Comparison of ENCODE assay signal across 9 mouse cellular contexts in genomic region chr2:167541324-167541723, GRCm38 (mm10). TPM values are rescaled to one million over a fixed set of nuclear protein-coding genes. Genes with fewer than 3 reads are reported as not detected.
DNase-seq lines count a peak whose midpoint lies in the region; ATAC-seq and TF ChIP-seq lines count a peak whose summit lies in the region.
"Had no signal": no experiment of that assay in that cellular context is flagged by ENCODE, and none has a peak within 500 bp of the region (broad histone marks: within the 10 kb centered on the region; RNA-seq: fewer than 3 reads in every experiment).

No protein-coding gene starts in this region.

- H3K4me2 ChIP-seq in forebrain, embryonic 13.5 days = 0 out of 2 replicates have a peak overlapping the region, but pooled peaks have one; percentile 3
- H3K4me2 ChIP-seq in forebrain, postnatal 0 days (ENCODE audit: low read depth) = no peak overlapping the region
- H3K4me2 ChIP-seq in lung, embryonic 14.5 days = peak overlapping the region; percentile 81
- peak overlapping the region; percentile 97 for H3K4me2 ChIP-seq in intestine, embryonic 15.5 days (replicated peaks)
- peak overlapping the region; percentile 83 for H3K4me2 ChIP-seq in neural tube, embryonic 15.5 days

- no peak for ATAC-seq in forebrain, embryonic 13.5 days
- no peak for ATAC-seq in forebrain, postnatal 0 days
- ATAC-seq in lung, embryonic 14.5 days (ENCODE audit: insufficient read depth) = no peak
- no peak for ATAC-seq in intestine, embryonic 15.5 days
- ATAC-seq in neural tube, embryonic 15.5 days (ENCODE audit: low FRiP score) = no peak

- H3K36me3 ChIP-seq in forebrain, embryonic 13.5 days (ENCODE audit: poor library complexity, severe bottlenecking) = no peaks in the 10 kb centered on the region
- H3K36me3 ChIP-seq in forebrain, postnatal 0 days (ENCODE audit: insufficient read depth) = no peaks in the 10 kb centered on the region
- peaks cover 54% of the 10 kb centered on the region for H3K36me3 ChIP-seq in lung, embryonic 14.5 days (ENCODE audit: insufficient read depth)
- H3K36me3 ChIP-seq in intestine, embryonic 15.5 days = no peaks in the 10 kb centered on the region
- H3K36me3 ChIP-seq in neural tube, embryonic 15.5 days = no peaks in the 10 kb centered on the region

- no peak for TF ChIP-seq CTCF in forebrain, postnatal 0 days (IDR thresholded peaks at IDR 0.05; ENCODE audit: low read depth)
- no peak for TF ChIP-seq CTCF in lung, embryonic 14.5 days (IDR thresholded peaks at IDR 0.05; ENCODE audit: low read depth)

- no peaks in the 10 kb centered on the region for H3K9me3 ChIP-seq in forebrain, embryonic 13.5 days (replicated peaks)
- no peaks in the 10 kb centered on the region for H3K9me3 ChIP-seq in forebrain, postnatal 0 days (ENCODE audit: low read length)
- H3K9me3 ChIP-seq in lung, embryonic 14.5 days (ENCODE audit: low read depth, low read length) = no peaks in the 10 kb centered on the region
- H3K9me3 ChIP-seq in intestine, embryonic 15.5 days = no peaks in the 10 kb centered on the region
- H3K9me3 ChIP-seq in neural tube, embryonic 15.5 days (replicated peaks) = no peaks in the 10 kb centered on the region

- no peak for DNase-seq in forebrain, postnatal 0 days
- peak; percentile 53 for DNase-seq in lung, embryonic 14.5 days
- DNase-seq in lung, postnatal 14 days = no peak
- no peak for DNase-seq in left cerebral cortex, postnatal 10 days (ENCODE audit: extremely low spot score in 1 of 2, low spot score in 2 of 2)
- no peak for DNase-seq in layer of hippocampus, adult 9-10 months (ENCODE audit: low spot score)
- DNase-seq: adrenal gland, postnatal 25 days had no signal

- peaks cover 47% of the 10 kb centered on the region for H3K4me1 ChIP-seq in forebrain, embryonic 13.5 days
- 0 out of 2 replicates have a peak, but pooled peaks cover 2% of the 10 kb centered on the region for H3K4me1 ChIP-seq in forebrain, postnatal 0 days (ENCODE audit: insufficient read depth)
- H3K4me1 ChIP-seq in lung, embryonic 14.5 days (ENCODE audit: insufficient read depth) = peaks cover 24% of the 10 kb centered on the region
- peaks cover 66% of the 10 kb centered on the region for H3K4me1 ChIP-seq in intestine, embryonic 15.5 days (replicated peaks)
- peaks cover 44% of the 10 kb centered on the region for H3K4me1 ChIP-seq in neural tube, embryonic 15.5 days

- H3K4me3 ChIP-seq in forebrain, embryonic 13.5 days = no peak overlapping the region
- H3K4me3 ChIP-seq in forebrain, postnatal 0 days (ENCODE audit: low read depth, low read length) = no peak overlapping the region
- H3K4me3 ChIP-seq in lung, embryonic 14.5 days (ENCODE audit: low read depth, low read length) = peak overlapping the region; percentile 58
- peak overlapping the region; percentile 21; the same call in 1 of the 2 replicates for H3K4me3 ChIP-seq in intestine, embryonic 15.5 days (replicated peaks)
- H3K4me3 ChIP-seq in neural tube, embryonic 15.5 days (replicated peaks) = peak overlapping the region; percentile 46; the same call in 1 of the 2 replicates

- H3K27ac ChIP-seq in forebrain, embryonic 13.5 days = no peak overlapping the region
- no peak overlapping the region for H3K27ac ChIP-seq in forebrain, postnatal 0 days (ENCODE audit: low read depth, low read length)
- peak overlapping the region; percentile 98 for H3K27ac ChIP-seq in lung, embryonic 14.5 days (ENCODE audit: low read depth)
- H3K27ac ChIP-seq in intestine, embryonic 15.5 days = peak overlapping the region; percentile 45
- no peak overlapping the region for H3K27ac ChIP-seq in neural tube, embryonic 15.5 days (replicated peaks)

- WGBS in forebrain, embryonic 13.5 days = 11% methylated on average over 6 of the region's 6 CpGs
- WGBS in forebrain, postnatal 0 days = 18% methylated on average over 6 of the region's 6 CpGs
- 6% methylated on average over 6 of the region's 6 CpGs for WGBS in lung, embryonic 14.5 days
- WGBS in intestine, embryonic 15.5 days = 24% methylated on average over 6 of the region's 6 CpGs
- 16% methylated on average over 6 of the region's 6 CpGs for whole genome bisulfite sequencing in neural tube, embryonic 15.5 days

- intact Hi-C loops in left cerebral cortex, postnatal 10 days (cut with DNase I) = loop anchor here (5.0 kb wide), 1 partner anchor 46 kb away; no protein-coding TSS in a partner anchor

- peak overlapping the region; percentile 23; the same call in 1 of the 2 replicates for H3K9ac ChIP-seq in forebrain, embryonic 13.5 days
- H3K9ac ChIP-seq in forebrain, postnatal 0 days = no peak overlapping the region
- peak overlapping the region; percentile 67 for H3K9ac ChIP-seq in lung, embryonic 14.5 days
- H3K9ac ChIP-seq in intestine, embryonic 15.5 days = peak overlapping the region; percentile 37; the same call in 1 of the 2 replicates
- no peak overlapping the region for H3K9ac ChIP-seq in neural tube, embryonic 15.5 days (replicated peaks)

- peaks cover 53% of the 10 kb centered on the region for H3K27me3 ChIP-seq in forebrain, embryonic 13.5 days
- H3K27me3 ChIP-seq in forebrain, postnatal 0 days (ENCODE audit: insufficient read depth, low read length) = peaks cover 27% of the 10 kb centered on the region
- peaks cover 12% of the 10 kb centered on the region; the same call in 1 of the 2 replicates for H3K27me3 ChIP-seq in lung, embryonic 14.5 days (ENCODE audit: insufficient read depth, low read length)
- peaks cover 4% of the 10 kb centered on the region; the same call in 1 of the 2 replicates for H3K27me3 ChIP-seq in intestine, embryonic 15.5 days (replicated peaks)
- peaks cover 31% of the 10 kb centered on the region for H3K27me3 ChIP-seq in neural tube, embryonic 15.5 days (replicated peaks)

RNA-seq across cellular contexts. Expression of gene Snai1, which starts 3.3 kb away (rescaled TPM):
- 1.9 and 2.7 TPM in 2 replicates for polyA plus RNA-seq in forebrain, embryonic 13.5 days (2015; fragmentation: Nextera tagmentation; extraction: Ambion mirVana)
- total RNA-seq in forebrain, postnatal 0 days (2014; rRNA removed) = 1.3 and 1.4 TPM in 2 replicates
- polyA plus RNA-seq in forebrain, postnatal 0 days (2015; fragmentation: Nextera tagmentation; extraction: Ambion mirVana) = 3.3 and 4.4 TPM in 2 replicates
- 152 and 162 TPM in 2 replicates for polyA plus RNA-seq in lung, embryonic 14.5 days (2014; fragmentation: Nextera tagmentation; extraction: Ambion mirVana)
- 14.3 and 16.1 TPM in 2 replicates for polyA plus RNA-seq in intestine, embryonic 15.5 days (2015; fragmentation: Nextera tagmentation; extraction: Ambion mirVana)
- 6.3 and 8.6 TPM in 2 replicates for polyA plus RNA-seq in neural tube, embryonic 15.5 days (2015; fragmentation: Nextera tagmentation; extraction: Ambion mirVana)
- 1 to 10 TPM in 1 of 2 experiments, under 1 TPM in 1; 0.47 to 1.6 TPM for total RNA-seq in left cerebral cortex, postnatal 10 days (2021)

RNA-seq across cellular contexts. Expression of gene Spata2, which starts 48.6 kb away (rescaled TPM):
- polyA plus RNA-seq in forebrain, embryonic 13.5 days (2015; fragmentation: Nextera tagmentation; extraction: Ambion mirVana) = 21.3 and 24.4 TPM in 2 replicates
- total RNA-seq in forebrain, postnatal 0 days (2014; rRNA removed) = 26.9 and 28.9 TPM in 2 replicates
- 31.8 and 36.6 TPM in 2 replicates for polyA plus RNA-seq in forebrain, postnatal 0 days (2015; fragmentation: Nextera tagmentation; extraction: Ambion mirVana)
- polyA plus RNA-seq in lung, embryonic 14.5 days (2014; fragmentation: Nextera tagmentation; extraction: Ambion mirVana) = 15.6 and 16.4 TPM in 2 replicates
- polyA plus RNA-seq in intestine, embryonic 15.5 days (2015; fragmentation: Nextera tagmentation; extraction: Ambion mirVana) = 12.7 and 13.8 TPM in 2 replicates
- 27.0 and 28.6 TPM in 2 replicates for polyA plus RNA-seq in neural tube, embryonic 15.5 days (2015; fragmentation: Nextera tagmentation; extraction: Ambion mirVana)
- total RNA-seq in left cerebral cortex, postnatal 10 days (2021) = 10 to 100 TPM; 68.2 to 69.8 TPM

RNA-seq across cellular contexts. Expression of gene Rnf114, which starts 48.9 kb away (rescaled TPM):
- polyA plus RNA-seq in forebrain, embryonic 13.5 days (2015; fragmentation: Nextera tagmentation; extraction: Ambion mirVana) = 134 and 147 TPM in 2 replicates
- 66.1 and 79.5 TPM in 2 replicates for total RNA-seq in forebrain, postnatal 0 days (2014; rRNA removed)
- 84.5 and 88.6 TPM in 2 replicates for polyA plus RNA-seq in forebrain, postnatal 0 days (2015; fragmentation: Nextera tagmentation; extraction: Ambion mirVana)
- polyA plus RNA-seq in lung, embryonic 14.5 days (2014; fragmentation: Nextera tagmentation; extraction: Ambion mirVana) = 94.7 and 98.7 TPM in 2 replicates
- polyA plus RNA-seq in intestine, embryonic 15.5 days (2015; fragmentation: Nextera tagmentation; extraction: Ambion mirVana) = 65.3 and 73.3 TPM in 2 replicates
- polyA plus RNA-seq in neural tube, embryonic 15.5 days (2015; fragmentation: Nextera tagmentation; extraction: Ambion mirVana) = 98.4 and 106 TPM in 2 replicates
- total RNA-seq in left cerebral cortex, postnatal 10 days (2021) = 10 to 100 TPM; 31.5 to 34.3 TPM

Comparison
In these comparisons a context has a peak if more than half of its experiments do, and no peak if none do; other contexts are left out.
1. H3K9ac ChIP-seq: peak in forebrain, embryonic 13.5 days (single experiment), lung, embryonic 14.5 days (single experiment) and intestine, embryonic 15.5 days (single experiment); none in forebrain, postnatal 0 days (single experiment) and neural tube, embryonic 15.5 days (single experiment).
2. H3K27ac ChIP-seq: peak in lung, embryonic 14.5 days (single experiment) and intestine, embryonic 15.5 days (single experiment); none in forebrain, embryonic 13.5 days (single experiment), forebrain, postnatal 0 days (single experiment) and neural tube, embryonic 15.5 days (single experiment).
3. H3K4me3 ChIP-seq: peak in lung, embryonic 14.5 days (single experiment), intestine, embryonic 15.5 days (single experiment) and neural tube, embryonic 15.5 days (single experiment); none in forebrain, embryonic 13.5 days (single experiment) and forebrain, postnatal 0 days (single experiment).